In genomic region chr11:70643051-70643450, GRCm38 (mm10) we compare ENCODE assay signal across 23 mouse cellular contexts. TPM values are rescaled to one million over a fixed set of nuclear protein-coding genes. Genes with fewer than 3 reads are reported as not detected.
DNase-seq lines count a peak whose midpoint lies in the region; ATAC-seq lines count a peak whose summit lies in the region.
"Had no signal": no experiment of that assay in that cellular context is flagged by ENCODE, and none has a peak within 500 bp of the region (broad histone marks: within the 10 kb centered on the region; RNA-seq: fewer than 3 reads in every experiment).

No protein-coding gene starts in this region.

- peak overlapping the region; percentile 93 for H3K4me3 ChIP-seq in megakaryocyte, embryonic 14.5 days (replicated peaks)
- H3K4me3 ChIP-seq: embryonic facial prominence, embryonic 13.5 days; erythroblast, embryonic 14.5 days; forebrain, embryonic 12.5 days; forebrain, embryonic 15.5 days; heart, adult 2 months; heart, embryonic 15.5 days; hindbrain, embryonic 10.5 days; hindbrain, embryonic 13.5 days; intestine, embryonic 15.5 days had no signal

- peaks cover 75% of the 10 kb centered on the region for H3K36me3 ChIP-seq in megakaryocyte, embryonic 14.5 days (replicated peaks; ENCODE audit: low read length)

- H3K4me1 ChIP-seq in megakaryocyte, embryonic 14.5 days: peaks cover 74% of the 10 kb centered on the region

- H3K27me3 ChIP-seq in megakaryocyte, embryonic 14.5 days (replicated peaks): no peaks in the 10 kb centered on the region
- H3K27me3 ChIP-seq: embryonic facial prominence, embryonic 13.5 days; forebrain, embryonic 15.5 days; heart, embryonic 15.5 days; intestine, embryonic 15.5 days had no signal

- peak; percentile 31 for DNase-seq in cerebellum, adult 9-10 months
- DNase-seq in gastrocnemius, postnatal 25 days: peak; percentile 40
- no peak for DNase-seq in gastrocnemius, postnatal 4 days (ENCODE audit: low spot score in 2 of 2)
- peak; percentile 5 for DNase-seq in heart, postnatal 4 days
- no peak for DNase-seq in heart, postnatal 10 days
- DNase-seq: adrenal gland, adult 8-10 months; adrenal gland, postnatal 25 days; cerebellum, adult 9-11 months; heart, adult 2 months; kidney, adult 11 months had no signal

- ATAC-seq in cerebellum, adult (ENCODE audit: insufficient number of reproducible peaks, low FRiP score, low TSS enrichment): no peak
- ATAC-seq in megakaryocyte, adult 5-6 weeks (ENCODE audit: poor library complexity, severe bottlenecking): no peak
- ATAC-seq: activated CD4-positive, CD25-positive, alpha-beta regulatory T cell, adult 4 months; forebrain, embryonic 15.5 days; hindbrain, embryonic 16.5 days; intestine, embryonic 15.5 days had no signal

- H3K9me3 ChIP-seq in megakaryocyte, embryonic 14.5 days: no peaks in the 10 kb centered on the region
- H3K9me3 ChIP-seq: embryonic facial prominence, embryonic 13.5 days; forebrain, embryonic 12.5 days; forebrain, embryonic 15.5 days; heart, embryonic 15.5 days; hindbrain, embryonic 10.5 days; hindbrain, embryonic 13.5 days; intestine, embryonic 15.5 days had no signal

- intact Hi-C loops in heart, postnatal 10 days (cut with DNase I): no loop called here

RNA-seq across cellular contexts. Expression of gene Rnf167, which starts 4.0 kb away (rescaled TPM):
- 10 to 100 TPM; 29.5 to 32.6 TPM for total RNA-seq in gastrocnemius, postnatal 25 days (2021)
- 10 to 100 TPM; 43.5 to 44.0 TPM for total RNA-seq in gastrocnemius, postnatal 4 days (2021)
- total RNA-seq in heart, postnatal 4 days (2021): 10 to 100 TPM; 42.1 to 42.8 TPM
- total RNA-seq in heart, postnatal 10 days (2021): 10 to 100 TPM; 50.2 to 50.4 TPM
- polyA plus RNA-seq in megakaryocyte, embryonic 14.5 days (2012; ENCODE audit: insufficient read depth, low replicate concordance): 102 and 125 TPM in 2 replicates
- total RNA-seq in megakaryocyte, adult 5-6 weeks (2015): 75.6 and 82.1 TPM in 2 replicates
- total RNA-seq in megakaryocyte, adult 5-6 weeks (2017): 57.4 and 60.0 TPM in 2 replicates

RNA-seq across cellular contexts. Expression of gene Gp1ba, which starts 4.1 kb away (rescaled TPM):
- not detected for total RNA-seq in gastrocnemius, postnatal 25 days (2021)
- under 1 TPM; 0.32 to 0.39 TPM for total RNA-seq in gastrocnemius, postnatal 4 days (2021)
- total RNA-seq in heart, postnatal 4 days (2021): under 1 TPM; 0.16 to 0.26 TPM
- total RNA-seq in heart, postnatal 10 days (2021): under 1 TPM; 0.17 to 0.43 TPM
- polyA plus RNA-seq in megakaryocyte, embryonic 14.5 days (2012; ENCODE audit: insufficient read depth, low replicate concordance): 898 and 1,061 TPM in 2 replicates
- 0.20 and 0.23 TPM in 2 replicates for total RNA-seq in megakaryocyte, adult 5-6 weeks (2015)
- 0.04 TPM in 1 of 2 replicates, not detected in the other for total RNA-seq in megakaryocyte, adult 5-6 weeks (2017)
- total RNA-seq: adrenal gland, adult 8-10 months; adrenal gland, postnatal 25 days had no signal

RNA-seq across cellular contexts. Expression of gene Slc25a11, which starts 4.2 kb away (rescaled TPM):
- 100 to 1,000 TPM; 307 to 310 TPM for total RNA-seq in gastrocnemius, postnatal 25 days (2021)
- 100 to 1,000 TPM; 222 TPM for total RNA-seq in gastrocnemius, postnatal 4 days (2021)
- 100 to 1,000 TPM; 311 to 313 TPM for total RNA-seq in heart, postnatal 4 days (2021)
- total RNA-seq in heart, postnatal 10 days (2021): 100 to 1,000 TPM; 378 to 381 TPM
- 15.7 and 78.7 TPM in 2 replicates for polyA plus RNA-seq in megakaryocyte, embryonic 14.5 days (2012; ENCODE audit: insufficient read depth, low replicate concordance)
- 78.9 and 93.0 TPM in 2 replicates for total RNA-seq in megakaryocyte, adult 5-6 weeks (2015)
- 63.4 and 66.1 TPM in 2 replicates for total RNA-seq in megakaryocyte, adult 5-6 weeks (2017)

RNA-seq across cellular contexts. Expression of gene Pfn1, which starts 11.4 kb away (rescaled TPM):
- total RNA-seq in gastrocnemius, postnatal 25 days (2021): 100 to 1,000 TPM; 284 to 293 TPM
- 100 to 1,000 TPM; 620 to 621 TPM for total RNA-seq in gastrocnemius, postnatal 4 days (2021)
- total RNA-seq in heart, postnatal 4 days (2021): 100 to 1,000 TPM; 572 to 580 TPM
- 100 to 1,000 TPM; 456 to 499 TPM for total RNA-seq in heart, postnatal 10 days (2021)
- polyA plus RNA-seq in megakaryocyte, embryonic 14.5 days (2012; ENCODE audit: insufficient read depth, low replicate concordance): 9,580 and 14,702 TPM in 2 replicates
- total RNA-seq in megakaryocyte, adult 5-6 weeks (2015): 1,800 and 1,907 TPM in 2 replicates
- total RNA-seq in megakaryocyte, adult 5-6 weeks (2017): 869 and 896 TPM in 2 replicates

RNA-seq across cellular contexts. Expression of gene Eno3, which starts 14.0 kb away (rescaled TPM):
- 1,000 to 10,000 TPM; 7,828 to 7,878 TPM for total RNA-seq in gastrocnemius, postnatal 25 days (2021)
- 1,000 to 10,000 TPM; 4,042 to 4,361 TPM for total RNA-seq in gastrocnemius, postnatal 4 days (2021)
- total RNA-seq in heart, postnatal 4 days (2021): 1,000 to 10,000 TPM; 1,339 to 1,391 TPM
- 1,000 to 10,000 TPM; 1,599 to 1,711 TPM for total RNA-seq in heart, postnatal 10 days (2021)
- 4.2 and 8.4 TPM in 2 replicates for polyA plus RNA-seq in megakaryocyte, embryonic 14.5 days (2012; ENCODE audit: insufficient read depth, low replicate concordance)
- 6.3 and 7.8 TPM in 2 replicates for total RNA-seq in megakaryocyte, adult 5-6 weeks (2015)
- 5.9 and 8.2 TPM in 2 replicates for total RNA-seq in megakaryocyte, adult 5-6 weeks (2017)

Comparison
In these comparisons a context has a peak if more than half of its experiments do, and no peak if none do; other contexts are left out.
1. DNase-seq: peak in cerebellum, adult 9-10 months (single experiment), gastrocnemius, postnatal 25 days (single experiment) and heart, postnatal 4 days (single experiment); none in gastrocnemius, postnatal 4 days (0 of 2) and heart, postnatal 10 days (0 of 2).